Mouse (Mus musculus) gastrocnemius, adult 18-20 months (tissue): ENCODE measurements around the gene Smim6. TPM values are rescaled to one million over a fixed set of nuclear protein-coding genes. Genes with fewer than 3 reads are reported as not detected.
A peak's percentile ranks its signal among the peaks of the same experiment; 100 is the strongest.

ENCODE experiments used
- DNase-seq: peaks from one replicate; pipeline ENCODE4 v3.0.0; 2021; ENCODE audit warnings: low spot score
- total RNA-seq, 2 experiments: library from RNA; stranded (reverse); gene quantifications; 2 replicates each; pipeline ENCODE4 v1.2.3; 2021

Smim6 gene
- total RNA-seq, 2 experiments from 2014 or later: not detected

DNA sequence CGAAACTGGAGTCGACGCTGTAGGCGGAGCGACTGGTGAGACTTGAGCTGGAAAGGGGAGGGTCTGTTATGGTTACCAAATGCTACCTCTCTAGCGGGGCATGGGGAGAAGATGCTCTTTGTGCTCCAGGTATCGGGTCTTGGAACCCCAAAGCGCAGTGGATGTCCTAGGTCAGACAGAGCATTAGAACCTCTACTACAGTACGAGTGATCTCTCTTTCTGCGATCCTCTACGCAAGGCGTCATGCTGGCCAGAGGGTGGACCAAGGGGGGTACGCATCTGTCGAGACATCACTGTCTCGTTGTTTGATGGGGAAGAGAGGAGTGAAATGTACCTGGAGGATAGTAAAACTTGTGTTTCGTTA is 21.9 kb downstream of the Smim6 start:
- DNase-seq: no peak

GRCm38 (mm10) chr11:115939690-115940329 is 28.0 kb downstream of the Smim6 start:
- peak; percentile 65 for DNase-seq

GRCm38 (mm10) chr11:115941980-115942379 is 30.2 kb downstream of the Smim6 start:
- no peak for DNase-seq

GRCm38 (mm10) chr11:115945247-115945646 is 33.4 kb downstream of the Smim6 start:
- DNase-seq: no peak

DNA sequence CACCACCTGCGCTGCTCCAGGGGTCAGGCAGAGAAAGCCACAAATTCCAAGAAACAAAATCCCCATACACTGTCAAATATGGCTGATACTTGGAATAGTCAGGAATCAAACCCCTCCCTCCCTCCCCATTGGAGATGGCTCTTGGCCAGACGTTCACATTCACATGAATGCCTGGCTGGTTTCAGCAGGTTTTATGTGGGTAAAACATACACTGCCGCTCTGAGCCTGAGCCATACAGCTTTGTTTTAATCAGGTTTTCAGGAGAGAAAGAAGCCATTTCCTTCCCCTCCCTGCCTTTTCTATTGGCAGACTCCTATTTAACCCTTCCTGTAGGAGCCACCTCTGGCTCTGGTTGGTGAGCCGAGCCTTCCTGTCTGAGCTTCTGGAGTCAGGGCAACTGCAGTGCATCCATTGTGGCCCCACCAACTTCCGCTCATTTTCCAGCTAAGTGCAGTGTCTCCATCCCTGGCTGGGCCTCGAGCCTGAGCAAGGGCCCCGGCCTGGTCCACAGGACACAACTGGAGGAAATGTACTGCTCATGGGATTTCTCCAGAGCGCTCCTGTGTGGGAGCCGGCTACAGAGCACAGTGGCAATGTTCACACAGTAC is 34.5 kb downstream of the Smim6 start:
- no peak for DNase-seq

- DNase-seq: no peak
Observed at GRCm38 (mm10) chr11:115948316-115948715, 36.5 kb downstream of the Smim6 start.

DNA sequence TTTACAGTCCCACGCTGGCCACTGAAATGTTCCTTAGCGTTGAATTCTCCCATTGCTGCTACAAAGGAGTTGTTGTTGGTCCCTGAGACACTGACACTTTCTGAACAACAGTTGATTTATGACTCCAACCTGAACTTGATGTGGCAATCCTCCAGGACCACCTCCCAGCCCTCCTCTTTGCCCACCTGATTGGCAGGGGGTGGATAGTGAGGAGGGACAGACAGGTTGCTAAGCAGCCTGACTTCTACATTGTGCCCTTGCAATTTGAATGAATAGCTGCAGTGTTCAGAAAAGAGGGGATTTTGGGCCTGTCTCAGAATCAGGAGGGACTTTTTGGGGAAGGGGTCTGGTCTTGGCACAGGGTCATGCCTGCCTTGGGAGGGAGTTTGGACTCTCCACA is 38.9 kb downstream of the Smim6 start:
- DNase-seq: no peak

GRCm38 (mm10) chr11:115954712-115955111 is 42.9 kb downstream of the Smim6 start:
- DNase-seq: no peak

DNA sequence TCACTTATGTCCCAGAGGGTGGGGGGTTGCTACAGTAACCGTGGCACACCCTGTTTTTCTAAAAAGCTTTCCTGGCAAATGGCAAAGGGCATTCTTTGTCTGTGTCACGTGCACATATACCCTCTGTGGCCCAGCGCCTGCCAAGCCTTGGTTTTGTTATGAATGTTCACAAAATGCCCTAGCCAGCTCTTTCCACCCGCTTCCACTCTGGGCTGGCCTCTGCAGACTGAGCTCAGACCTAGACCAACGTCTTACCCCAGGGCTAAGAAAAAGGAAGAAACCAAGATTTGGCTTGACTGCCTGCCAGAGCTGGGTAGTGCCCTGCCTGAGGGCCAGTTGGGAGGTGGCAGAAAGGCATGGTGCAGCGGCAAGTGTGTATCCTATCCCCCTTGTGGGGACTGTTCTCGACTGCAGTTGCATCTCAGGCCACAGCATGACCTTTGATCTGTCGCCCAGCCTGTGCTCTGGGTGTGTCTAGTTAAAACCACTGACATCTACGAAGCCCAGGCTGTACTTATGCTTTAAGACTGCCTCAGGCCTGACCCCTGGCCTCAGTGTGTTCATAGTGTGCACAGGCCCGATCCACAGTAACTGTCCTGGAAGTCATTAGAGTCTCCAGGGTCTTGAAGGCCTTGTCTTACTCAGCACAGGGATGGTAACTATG is 43.5 kb downstream of the Smim6 start:
- DNase-seq: peak; percentile 21

GRCm38 (mm10) chr11:115956453-115956852 is 44.6 kb downstream of the Smim6 start:
- no peak for DNase-seq

GRCm38 (mm10) chr11:115957971-115958370 is 46.2 kb downstream of the Smim6 start:
- DNase-seq: no peak

DNA sequence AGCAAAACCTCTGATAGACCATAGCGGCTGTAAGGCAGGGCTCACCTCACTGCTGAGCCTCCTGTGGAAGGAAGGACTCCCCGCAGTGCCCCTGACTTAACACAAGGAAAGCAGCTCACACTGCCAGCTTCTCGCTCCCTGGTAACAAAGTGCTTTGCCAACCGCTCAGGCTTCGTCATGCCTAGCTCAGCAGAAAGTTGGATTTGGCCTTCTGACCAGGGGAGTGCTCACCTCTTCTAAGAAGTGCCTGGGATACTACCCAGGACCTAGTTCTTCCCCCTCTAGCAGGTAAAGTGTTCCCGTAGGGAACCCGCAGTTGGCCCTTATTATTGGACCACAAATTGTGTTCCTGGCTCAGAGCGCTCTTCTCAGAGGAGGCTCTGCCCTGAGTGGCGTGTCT is 47.2 kb downstream of the Smim6 start:
- DNase-seq: no peak

- no peak for DNase-seq
Observed at GRCm38 (mm10) chr11:115962651-115963412, 51.0 kb downstream of the Smim6 start.

Other genes with a start within 250 kb of the Smim6 start
- gene Grb2, start 203.4 kb upstream of the Smim6 start, total RNA-seq: 10 to 100 TPM; 63.9 to 66.6 TPM
- gene Tmem94, start 146.6 kb upstream of the Smim6 start, total RNA-seq: 10 to 100 TPM; 85.1 to 88.2 TPM
- 10 to 100 TPM; 13.1 to 18.2 TPM for gene Caskin2, start 98.4 kb upstream of the Smim6 start, total RNA-seq
- gene Tsen54, start 97.3 kb upstream of the Smim6 start, total RNA-seq: 1 to 10 TPM; 5.0 to 6.5 TPM
- gene Llgl2, start 88.0 kb upstream of the Smim6 start, total RNA-seq: 1 to 10 TPM; 6.3 to 8.1 TPM
- not detected for gene Myo15b, start 53.6 kb upstream of the Smim6 start, total RNA-seq
- gene Smim5, start 12.1 kb upstream of the Smim6 start, total RNA-seq: 1 to 10 TPM in 1 of 2 experiments, under 1 TPM in 1; 0.38 to 1.1 TPM
- gene Sap30bp, start 21.3 kb downstream of the Smim6 start, total RNA-seq: 10 to 100 TPM in 1 of 2 experiments, 1 to 10 TPM in 1; 9.2 to 10.1 TPM
- gene Recql5, start 21.5 kb downstream of the Smim6 start, total RNA-seq: 1 to 10 TPM; 6.5 to 7.2 TPM
- gene Itgb4, start 62.7 kb downstream of the Smim6 start, total RNA-seq: 1 to 10 TPM; 3.5 to 5.3 TPM
- gene Galk1, start 100.7 kb downstream of the Smim6 start, total RNA-seq: 1 to 10 TPM; 2.6 to 3.2 TPM
- gene H3f3b, start 115.9 kb downstream of the Smim6 start, total RNA-seq: 10 to 100 TPM; 49.1 to 71.3 TPM
- gene Unk, start 118.3 kb downstream of the Smim6 start, total RNA-seq: 1 to 10 TPM; 5.1 to 7.5 TPM
- under 1 TPM; 0.23 to 0.88 TPM for gene Unc13d, start 165.9 kb downstream of the Smim6 start, total RNA-seq
- gene Wbp2, start 175.0 kb downstream of the Smim6 start, total RNA-seq: 10 to 100 TPM; 91.4 to 92.8 TPM
- 1 to 10 TPM; 8.1 to 9.6 TPM for gene Trim47, start 215.2 kb downstream of the Smim6 start, total RNA-seq
- 1 to 10 TPM; 4.2 to 4.6 TPM for gene Trim65, start 219.1 kb downstream of the Smim6 start, total RNA-seq
- gene Mrpl38, start 226.9 kb downstream of the Smim6 start, total RNA-seq: 10 to 100 TPM; 48.4 to 52.9 TPM